Comparison of ENCODE assay signal across 9 mouse cellular contexts in the genomic region with DNA sequence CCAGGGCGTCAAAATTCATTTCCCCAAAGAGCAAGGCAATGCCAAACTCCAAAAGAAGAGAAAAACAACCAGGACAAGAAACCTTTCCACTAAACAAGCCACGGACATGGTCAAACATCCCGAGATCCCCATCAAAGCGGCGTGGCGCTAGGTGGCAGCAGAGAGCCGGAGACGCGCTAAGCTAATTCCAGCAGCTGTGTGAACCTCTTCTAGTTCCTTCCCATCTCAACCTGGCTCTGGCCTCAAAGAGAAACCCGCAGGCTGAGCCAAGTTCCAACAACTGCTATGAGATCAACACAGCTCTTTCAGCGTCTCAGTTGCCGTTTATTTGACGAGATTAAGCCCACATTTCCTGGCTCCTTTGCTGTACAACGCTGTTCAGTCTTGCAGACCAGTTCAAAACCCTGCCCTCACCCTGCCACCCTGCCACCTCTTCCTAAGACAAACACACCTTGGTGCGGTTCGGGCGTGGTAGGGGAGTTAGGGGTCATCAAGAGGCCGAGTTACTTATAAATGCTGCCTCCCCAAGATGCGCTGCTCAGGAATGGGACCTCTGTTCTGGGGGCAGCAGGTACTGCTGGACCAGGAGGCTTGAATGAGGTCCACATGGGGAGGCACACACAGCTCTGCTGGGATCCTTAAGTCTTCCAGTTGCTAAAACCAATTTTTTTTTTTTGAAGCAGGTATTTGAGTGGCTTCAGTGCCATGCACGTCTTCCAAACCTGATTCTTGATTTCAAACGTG. TPM values are rescaled to one million over a fixed set of nuclear protein-coding genes. Genes with fewer than 3 reads are reported as not detected.
DNase-seq lines count a peak whose midpoint lies in the region; ATAC-seq lines count a peak whose summit lies in the region.
"Had no signal": no experiment of that assay in that cellular context is flagged by ENCODE, and none has a peak within 500 bp of the region (broad histone marks: within the 10 kb centered on the region; RNA-seq: fewer than 3 reads in every experiment).

No protein-coding gene starts in this region.

- H3K4me3 ChIP-seq in liver, embryonic 13.5 days (replicated peaks), result no peak overlapping the region
- H3K4me3 ChIP-seq in neural tube, embryonic 15.5 days (replicated peaks), result no peak overlapping the region
- H3K4me3 ChIP-seq: erythroblast, embryonic 14.5 days had no signal

- ATAC-seq in liver, embryonic 13.5 days (ENCODE audit: low read depth), result no peak
- ATAC-seq in neural tube, embryonic 15.5 days (ENCODE audit: low FRiP score), result no peak

- intact Hi-C loops in gastrocnemius, postnatal 36 days (cut with DNase I), result loop anchor here (10.0 kb wide), 1 partner anchor 1906 kb away; no protein-coding TSS in a partner anchor

- peak; percentile 72 for DNase-seq in A20 (ENCODE audit: low read depth, low spot score)
- peak; percentile 77 to 93 for DNase-seq in adrenal gland, adult (ENCODE audit: inconsistent age in 2 of 2, low spot score in 1 of 2)
- peak; percentile 88 for DNase-seq in embryo, embryonic 10.5 days (ENCODE audit: low spot score)
- DNase-seq in gastrocnemius, postnatal 36 days, result peak; percentile 60 to 69
- DNase-seq in kidney, postnatal 14 days, result peak; percentile 85
- peak; percentile 41 for DNase-seq in liver, embryonic 13.5 days
- peak; percentile 48 for DNase-seq in telencephalon, adult 2 months (ENCODE audit: low read depth, low spot score)

- H3K27ac ChIP-seq in liver, embryonic 13.5 days, result no peak overlapping the region
- 0 out of 2 replicates have a peak overlapping the region, but pooled peaks have one; percentile 9 for H3K27ac ChIP-seq in neural tube, embryonic 15.5 days (replicated peaks)

- H3K4me2 ChIP-seq in liver, embryonic 13.5 days, result no peak overlapping the region
- no peak overlapping the region for H3K4me2 ChIP-seq in neural tube, embryonic 15.5 days

- H3K4me1 ChIP-seq in liver, embryonic 13.5 days (replicated peaks), result no peaks in the 10 kb centered on the region
- peaks cover 3% of the 10 kb centered on the region; the same call in 1 of the 2 replicates for H3K4me1 ChIP-seq in neural tube, embryonic 15.5 days

- H3K9ac ChIP-seq in liver, embryonic 13.5 days, result no peak overlapping the region
- no peak overlapping the region for H3K9ac ChIP-seq in neural tube, embryonic 15.5 days (replicated peaks)

- H3K27me3 ChIP-seq in liver, embryonic 13.5 days, result no peaks in the 10 kb centered on the region
- H3K27me3 ChIP-seq in neural tube, embryonic 15.5 days (replicated peaks), result no peaks in the 10 kb centered on the region; the same call in 1 of the 2 replicates

- no peaks in the 10 kb centered on the region for H3K9me3 ChIP-seq in liver, embryonic 13.5 days (replicated peaks)
- no peaks in the 10 kb centered on the region for H3K9me3 ChIP-seq in neural tube, embryonic 15.5 days (replicated peaks)

- 20% methylated on average over 21 of the region's 21 CpGs for WGBS in liver, embryonic 13.5 days (ENCODE audit: insufficient replicate concordance)
- WGBS in neural tube, embryonic 15.5 days, result 24% methylated on average over 21 of the region's 21 CpGs

- H3K36me3 ChIP-seq in liver, embryonic 13.5 days, result no peaks in the 10 kb centered on the region
- H3K36me3 ChIP-seq in neural tube, embryonic 15.5 days, result no peaks in the 10 kb centered on the region

RNA-seq across cellular contexts. Expression of a gene that starts 18.5 kb away (rescaled TPM):
- 1 to 10 TPM; 2.1 to 2.2 TPM for total RNA-seq in gastrocnemius, postnatal 36 days (2021)
- polyA plus RNA-seq in liver, embryonic 13.5 days (2015; fragmentation: Nextera tagmentation; extraction: Ambion mirVana), result 4.7 and 7.0 TPM in 2 replicates
- polyA plus RNA-seq in neural tube, embryonic 15.5 days (2015; fragmentation: Nextera tagmentation; extraction: Ambion mirVana), result 3.6 and 4.9 TPM in 2 replicates
- polyA plus RNA-seq: erythroblast, embryonic 14.5 days had no signal
